Mouse (Mus musculus) thymus, adult 2 months (tissue): ENCODE measurements at regions not wholly inside any gene's neighbourhood (a gene's known extent, or its start where the extent isn't known, plus 50 kb on each side); places are given as distances from the start of the nearest gene placed in this dataset.

Source experiments
- DNase-seq: peaks from one replicate; pipeline ENCODE4 v3.0.0; 2021
- H3K27ac ChIP-seq: fragments of 200-500 bp; 2 replicates; pipeline ENCODE4 v1.5.1; 2012; ENCODE audit warnings: low read length, control low read depth; ENCODE audit not compliant: control insufficient read depth, insufficient read depth
- H3K27me3 ChIP-seq: fragments of 200-500 bp; 2 replicates; pipeline ENCODE4 v1.6.1; 2012; ENCODE audit warnings: mild to moderate bottlenecking, low read length, moderate library complexity, mixed read lengths; ENCODE audit not compliant: control insufficient read depth, insufficient read depth
- H3K36me3 ChIP-seq: fragments of 200-500 bp; 2 replicates; pipeline ENCODE4 v1.6.1; 2012; ENCODE audit warnings: mild to moderate bottlenecking, low read length, moderate library complexity; ENCODE audit not compliant: control insufficient read depth, insufficient read depth
- H3K4me1 ChIP-seq: fragments of 200-500 bp; replicated peaks from 2 replicates; pipeline ENCODE4 v1.6.1; 2012; ENCODE audit warnings: low read length; ENCODE audit not compliant: control insufficient read depth, insufficient read depth
- H3K4me3 ChIP-seq: fragments of 200-500 bp; 2 replicates; pipeline ENCODE4 v1.5.1; 2012; ENCODE audit warnings: mild to moderate bottlenecking, low read length, control low read depth, moderate library complexity; ENCODE audit not compliant: control insufficient read depth, insufficient read depth
- CTCF ChIP-seq: fragments of 200-500 bp; IDR thresholded peaks from 2 replicates; pipeline ENCODE4 v1.5.1; 2012; ENCODE audit warnings: mild to moderate bottlenecking, control low read depth, low read length, moderate library complexity, borderline replicate concordance; ENCODE audit not compliant: control insufficient read depth, poor library complexity, insufficient read depth; ENCODE audit errors: extremely low read depth
- POLR2A ChIP-seq: fragments of 200-500 bp; IDR thresholded peaks from 2 replicates; pipeline ENCODE4 v1.6.1; 2012; ENCODE audit warnings: mild to moderate bottlenecking, low read length, control low read depth, moderate library complexity; ENCODE audit not compliant: control insufficient read depth, poor library complexity, insufficient read depth; ENCODE audit errors: extremely low read depth
- WGBS: fragments of 180-500 bp; shearing (Covaris S2); methylation state at CpG from one replicate; pipeline ENCODE4 v1.1.7; 2018; 5-methylcytosine and 5-hydroxymethylcytosine counted together

GRCm38 (mm10) chr2:161418062-161418461 is 309.2 kb upstream of the Chd6 start:
- no peaks in the 10 kb centered on the region for H3K36me3 ChIP-seq
- no peak overlapping the region for H3K27ac ChIP-seq
- H3K27me3 ChIP-seq = no peaks in the 10 kb centered on the region
- TF ChIP-seq POLR2A (no peak), CTCF (no peak)
- no peaks in the 10 kb centered on the region for H3K4me1 ChIP-seq
- no peak for DNase-seq
- WGBS = 80% methylated on average over 7 of the region's 7 CpGs
- no peak overlapping the region for H3K4me3 ChIP-seq

- no peak overlapping the region for H3K27ac ChIP-seq
- no peaks in the 10 kb centered on the region for H3K4me1 ChIP-seq
- WGBS = 90% methylated on average over 13 of the region's 13 CpGs
- TF ChIP-seq POLR2A = no peak
- no peak for TF ChIP-seq CTCF
- H3K27me3 ChIP-seq = no peaks in the 10 kb centered on the region
- no peak for DNase-seq
- no peaks in the 10 kb centered on the region for H3K36me3 ChIP-seq
- no peak overlapping the region for H3K4me3 ChIP-seq
These were observed 307.5 kb upstream of the Chd6 start for GRCm38 (mm10) chr2:161416218-161416927.

GRCm38 (mm10) chr2:161408306-161408705 is 299.4 kb upstream of the Chd6 start:
- DNase-seq = no peak
- no peaks in the 10 kb centered on the region for H3K36me3 ChIP-seq
- 92% methylated on average over 1 of the region's 1 CpGs for WGBS
- no peak overlapping the region for H3K27ac ChIP-seq
- no peaks in the 10 kb centered on the region for H3K27me3 ChIP-seq
- H3K4me3 ChIP-seq = no peak overlapping the region
- H3K4me1 ChIP-seq = no peaks in the 10 kb centered on the region
- TF ChIP-seq POLR2A = no peak
- TF ChIP-seq CTCF = no peak

- TF ChIP-seq POLR2A (no peak), CTCF (no peak)
- 0% methylated on average over 1 of the region's 1 CpGs for WGBS
- no peaks in the 10 kb centered on the region for H3K36me3 ChIP-seq
- DNase-seq = no peak
- no peak overlapping the region for H3K27ac ChIP-seq
- no peaks in the 10 kb centered on the region for H3K27me3 ChIP-seq
- no peaks in the 10 kb centered on the region for H3K4me1 ChIP-seq
- H3K4me3 ChIP-seq = no peak overlapping the region
These were observed 297.0 kb upstream of the Chd6 start for GRCm38 (mm10) chr2:161405847-161406384.

- no peaks in the 10 kb centered on the region for H3K36me3 ChIP-seq
- no peak for DNase-seq
- H3K27me3 ChIP-seq = no peaks in the 10 kb centered on the region
- WGBS = 59% methylated on average over 3 of the region's 3 CpGs
- no peak overlapping the region for H3K4me3 ChIP-seq
- TF ChIP-seq CTCF = no peak
- TF ChIP-seq POLR2A = no peak
- no peak overlapping the region for H3K27ac ChIP-seq
- no peaks in the 10 kb centered on the region for H3K4me1 ChIP-seq
These were observed 289.2 kb upstream of the Chd6 start for GRCm38 (mm10) chr2:161398061-161398460.

- H3K36me3 ChIP-seq = no peaks in the 10 kb centered on the region
- no peaks in the 10 kb centered on the region for H3K4me1 ChIP-seq
- no peak for DNase-seq
- 90% methylated on average over 15 of the region's 15 CpGs for WGBS
- TF ChIP-seq POLR2A (no peak), CTCF (no peak)
- no peak overlapping the region for H3K4me3 ChIP-seq
- H3K27ac ChIP-seq = no peak overlapping the region
- no peaks in the 10 kb centered on the region for H3K27me3 ChIP-seq
These were observed 282.2 kb upstream of the Chd6 start for GRCm38 (mm10) chr2:161390954-161391690.
